Mouse (Mus musculus): ENCODE data around the gene Hdac1. TPM values are rescaled to one million over a fixed set of nuclear protein-coding genes. Genes with fewer than 3 reads are reported as not detected.

Gene Hdac1
- polyA plus RNA-seq, 1 experiment: 96.7 TPM

DNA sequence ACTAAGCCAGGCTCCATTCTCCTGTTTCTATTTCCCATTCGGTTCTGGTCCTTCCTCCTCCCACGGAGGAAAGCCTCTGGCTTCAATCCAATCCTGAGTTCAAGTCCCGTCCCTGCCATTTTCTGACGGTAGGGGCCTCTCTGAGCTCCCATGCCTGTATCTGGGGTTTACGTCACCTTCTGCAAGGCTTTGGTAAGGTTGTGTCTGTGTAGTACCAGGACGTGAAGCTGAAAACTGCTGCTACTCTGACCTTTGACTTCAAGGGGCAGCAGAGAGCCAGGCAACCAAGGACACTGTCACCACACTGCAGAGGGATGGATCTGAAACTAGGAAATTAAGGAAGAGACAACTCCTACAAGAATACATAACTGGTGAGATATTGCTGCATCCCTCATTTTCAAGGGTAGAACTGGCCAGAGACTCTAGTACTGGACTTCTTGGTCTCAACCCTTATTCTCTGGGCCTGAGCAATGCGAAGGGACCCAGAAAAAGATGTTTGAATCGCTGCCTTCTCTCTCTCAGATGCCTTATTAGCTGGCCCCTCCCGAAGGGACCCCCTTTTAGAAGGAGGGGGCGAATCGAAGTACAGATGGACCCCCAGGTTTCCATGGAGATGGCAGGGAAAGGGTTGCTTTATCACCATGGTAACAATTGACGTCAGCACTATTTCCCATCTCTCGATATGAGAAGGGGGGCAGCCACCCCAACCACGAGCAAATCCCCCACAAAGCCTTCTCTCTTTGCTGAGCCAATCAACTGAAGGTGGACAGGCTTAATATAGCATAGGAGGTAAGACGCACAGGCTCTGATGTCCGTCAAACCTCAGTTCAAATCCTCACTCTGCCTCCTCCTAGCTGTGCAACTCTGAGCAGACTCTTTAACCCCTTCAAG, 46.6 kb downstream of the Hdac1 start:
- no peak overlapping the region for H3K4me3 ChIP-seq (ENCODE audit: insufficient read depth, poor library complexity, severe bottlenecking)

DNA sequence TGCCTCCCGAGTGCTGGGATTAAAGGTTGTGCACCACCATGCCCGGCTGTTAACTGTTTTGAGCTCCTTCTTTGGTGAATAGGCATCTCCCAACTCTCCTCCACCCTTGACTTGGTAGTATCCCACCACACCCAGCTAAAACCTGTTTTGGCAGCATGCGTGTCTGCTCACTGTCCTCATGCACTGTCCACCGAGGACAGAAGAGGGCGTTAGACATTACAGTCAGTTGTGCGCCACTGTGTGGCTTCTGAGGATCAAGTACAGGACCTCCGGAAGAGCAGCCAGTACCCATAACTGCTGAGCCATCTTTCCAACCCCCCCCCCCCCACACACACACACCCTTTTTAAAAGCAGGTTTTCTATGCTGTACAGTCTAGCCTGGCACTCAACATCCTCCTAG, 47.8 kb downstream of the Hdac1 start:
- no peaks in the 10 kb centered on the region for H3K36me3 ChIP-seq (ENCODE audit: control insufficient read depth, insufficient read depth)
- no peak overlapping the region for H3K4me3 ChIP-seq (ENCODE audit: insufficient read depth, poor library complexity, severe bottlenecking)
- H3K27me3 ChIP-seq (ENCODE audit: control insufficient read depth, insufficient read depth, insufficient read length): peaks cover 7% of the 10 kb centered on the region
- no peaks in the 10 kb centered on the region for H3K79me3 ChIP-seq (ENCODE audit: low read depth)
- TF ChIP-seq CEBPB (IDR thresholded peaks at IDR 0.05; ENCODE audit: low read depth) (no peak), MAX (IDR thresholded peaks at IDR 0.05) (no peak), MYOG (IDR thresholded peaks at IDR 0.05; ENCODE audit: control insufficient read depth, extremely low read depth, insufficient read length) (no peak), MYOD1 (IDR thresholded peaks at IDR 0.05; ENCODE audit: control insufficient read depth, insufficient read length, low read depth) (no peak), CTCF (IDR thresholded peaks at IDR 0.05; ENCODE audit: control insufficient read depth, insufficient read depth, insufficient read length) (no peak), USF1 (IDR thresholded peaks at IDR 0.05; ENCODE audit: low read depth) (no peak), FOSL1 (IDR thresholded peaks at IDR 0.05; ENCODE audit: insufficient read depth, low read length, poor library complexity, severe bottlenecking) (no peak)
- no peak overlapping the region for H3ac ChIP-seq (ENCODE audit: control insufficient read depth, insufficient read length, low read depth)
- H3K79me2 ChIP-seq (ENCODE audit: control insufficient read depth, insufficient read depth): no peaks in the 10 kb centered on the region

More for the DNA sequence above, 46.6 kb downstream of the Hdac1 start:
- Histone ChIP-seq H3K36me3 (ENCODE audit: control insufficient read depth, insufficient read depth) (no peaks in the 10 kb centered on the region), H3K79me3 (ENCODE audit: low read depth) (no peaks in the 10 kb centered on the region), H3K27me3 (ENCODE audit: control insufficient read depth, insufficient read depth, insufficient read length) (peaks cover 7% of the 10 kb centered on the region), H3K79me2 (ENCODE audit: control insufficient read depth, insufficient read depth) (no peaks in the 10 kb centered on the region), H3ac (ENCODE audit: control insufficient read depth, insufficient read length, low read depth) (no peak overlapping the region)
- no peak for TF ChIP-seq MYOG (IDR thresholded peaks at IDR 0.05; ENCODE audit: control insufficient read depth, extremely low read depth, insufficient read length)
- no peak for TF ChIP-seq USF1 (IDR thresholded peaks at IDR 0.05; ENCODE audit: low read depth)

DNA sequence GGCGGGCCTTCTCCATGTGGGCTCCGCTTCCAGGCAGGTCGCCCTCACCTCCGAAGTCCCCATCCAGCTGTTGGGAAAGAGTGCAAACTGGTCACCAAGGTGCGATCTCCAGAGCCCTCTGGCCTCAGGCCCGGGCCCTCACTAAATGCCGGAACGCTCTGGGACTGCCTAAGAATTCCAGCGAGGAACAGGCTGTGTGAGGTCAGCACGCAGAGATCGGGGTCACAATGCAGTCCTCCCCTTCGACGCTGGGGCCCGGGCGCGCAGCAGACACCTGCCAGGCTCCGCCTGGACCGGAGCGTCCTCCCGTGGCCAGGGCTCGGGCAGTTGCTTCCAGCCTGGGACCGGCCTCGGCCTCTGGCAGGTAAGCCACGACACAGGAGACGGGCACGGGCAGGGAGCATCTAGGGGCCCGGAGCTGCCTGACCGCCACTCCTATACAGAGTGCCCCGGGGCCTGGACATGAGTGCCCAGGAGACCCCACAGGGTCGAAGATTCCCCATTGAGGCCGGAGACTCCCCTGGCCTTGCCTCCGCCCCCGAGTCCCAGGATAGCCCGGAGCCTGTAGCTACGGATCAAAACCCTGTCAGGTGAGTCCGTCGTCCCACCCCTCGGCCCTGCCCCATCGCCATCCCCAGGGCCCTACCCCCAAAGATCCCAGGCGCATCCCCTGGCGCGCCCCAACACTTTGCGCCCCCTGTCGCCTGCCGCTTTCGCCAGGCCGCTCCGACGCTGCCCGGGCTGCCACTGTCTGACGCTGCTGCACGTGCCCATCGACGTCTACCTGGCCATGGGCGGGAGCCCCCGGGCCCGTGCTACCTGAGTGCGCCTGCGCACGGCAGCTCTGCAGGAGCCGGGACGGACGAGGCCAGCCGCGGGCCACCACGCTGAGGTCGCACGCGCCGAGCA, 51.3 kb downstream of the Hdac1 start, which contains the start of the genes Tssk3 and Fam229a:
Gene Tssk3 (minus strand): TSS at position 51 of the 909 bp plus-strand sequence.
Gene Fam229a (plus strand): TSS at position 219 of the 909 bp plus-strand sequence.
- TF ChIP-seq CTCF (IDR thresholded peaks at IDR 0.05; ENCODE audit: control insufficient read depth, insufficient read depth, insufficient read length) (no peak), MAX (IDR thresholded peaks at IDR 0.05) (no peak), MYOD1 (IDR thresholded peaks at IDR 0.05; ENCODE audit: control insufficient read depth, insufficient read length, low read depth) (no peak), CEBPB (IDR thresholded peaks at IDR 0.05; ENCODE audit: low read depth) (no peak), USF1 (IDR thresholded peaks at IDR 0.05; ENCODE audit: low read depth) (no peak), MYOG (IDR thresholded peaks at IDR 0.05; ENCODE audit: control insufficient read depth, extremely low read depth, insufficient read length) (no peak), FOSL1 (IDR thresholded peaks at IDR 0.05; ENCODE audit: insufficient read depth, low read length, poor library complexity, severe bottlenecking) (no peak)
- H3K27me3 ChIP-seq (ENCODE audit: control insufficient read depth, insufficient read depth, insufficient read length): peaks cover 4% of the 10 kb centered on the region
- no peak within 1 kb of the TSS for H3K4me3 ChIP-seq (ENCODE audit: insufficient read depth, poor library complexity, severe bottlenecking)
- H3K36me3 ChIP-seq (ENCODE audit: control insufficient read depth, insufficient read depth): peaks cover 14% of the 10 kb centered on the region
- H3K79me2 ChIP-seq (ENCODE audit: control insufficient read depth, insufficient read depth): no peaks in the 10 kb centered on the region
- H3K79me3 ChIP-seq (ENCODE audit: low read depth): no peaks in the 10 kb centered on the region
- no peak within 1 kb of the TSS for H3ac ChIP-seq (ENCODE audit: control insufficient read depth, insufficient read length, low read depth)

DNA sequence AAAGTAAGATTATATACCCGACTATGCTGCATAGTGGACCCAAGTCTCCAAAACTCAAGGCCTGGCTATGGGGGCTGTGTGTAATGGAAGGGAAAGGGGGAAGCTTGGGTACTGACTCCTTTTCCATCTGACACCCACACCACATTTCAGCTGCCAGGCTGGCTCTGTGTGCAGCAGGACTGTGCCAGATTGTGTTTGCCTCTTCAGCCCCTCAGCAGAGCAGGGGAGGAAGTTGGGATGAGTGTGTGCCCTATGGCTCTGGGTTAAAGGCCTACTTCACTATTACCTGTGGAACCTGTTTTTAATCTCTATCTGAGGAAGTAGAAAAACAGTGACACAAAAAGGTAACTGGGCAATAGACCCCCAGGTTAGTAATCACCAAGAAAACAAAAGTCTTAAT, 61.4 kb downstream of the Hdac1 start:
- no peak overlapping the region for H3ac ChIP-seq (ENCODE audit: control insufficient read depth, insufficient read length, low read depth)
- no peak for TF ChIP-seq CEBPB (IDR thresholded peaks at IDR 0.05; ENCODE audit: low read depth)
- TF ChIP-seq MYOD1 (IDR thresholded peaks at IDR 0.05; ENCODE audit: control insufficient read depth, insufficient read length, low read depth): no peak
- TF ChIP-seq USF1 (IDR thresholded peaks at IDR 0.05; ENCODE audit: low read depth): no peak
- no peak for TF ChIP-seq MAX (IDR thresholded peaks at IDR 0.05)
- TF ChIP-seq CTCF (IDR thresholded peaks at IDR 0.05; ENCODE audit: control insufficient read depth, insufficient read depth, insufficient read length): no peak
- TF ChIP-seq MYOG (IDR thresholded peaks at IDR 0.05; ENCODE audit: control insufficient read depth, extremely low read depth, insufficient read length): no peak
- no peak for TF ChIP-seq FOSL1 (IDR thresholded peaks at IDR 0.05; ENCODE audit: insufficient read depth, low read length, poor library complexity, severe bottlenecking)
- no peaks in the 10 kb centered on the region for H3K27me3 ChIP-seq (ENCODE audit: control insufficient read depth, insufficient read depth, insufficient read length)
- H3K36me3 ChIP-seq (ENCODE audit: control insufficient read depth, insufficient read depth): peaks cover 15% of the 10 kb centered on the region
- H3K4me3 ChIP-seq (ENCODE audit: insufficient read depth, poor library complexity, severe bottlenecking): no peak overlapping the region
- H3K79me2 ChIP-seq (ENCODE audit: control insufficient read depth, insufficient read depth): no peaks in the 10 kb centered on the region
- no peaks in the 10 kb centered on the region for H3K79me3 ChIP-seq (ENCODE audit: low read depth)

DNA sequence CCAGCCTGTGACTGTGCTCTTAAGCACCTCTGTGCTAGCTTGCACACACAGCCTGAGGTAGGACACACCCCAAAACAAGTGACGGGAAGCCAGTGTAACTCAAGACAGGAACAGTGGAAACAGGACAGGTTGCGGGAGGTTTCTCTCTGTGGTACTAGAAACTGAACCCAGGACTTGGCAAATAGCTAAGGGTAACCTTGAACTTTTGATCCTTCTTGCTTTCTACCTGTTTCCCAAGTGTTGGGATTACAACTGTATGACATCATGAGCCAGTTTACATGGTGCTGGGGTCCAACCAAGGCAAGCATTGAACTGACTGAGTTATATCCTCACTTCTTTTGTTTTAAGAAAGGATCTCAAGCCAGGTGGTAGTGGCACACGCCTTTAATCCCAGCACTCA, 62.6 kb downstream of the Hdac1 start:
- Histone ChIP-seq H3K27me3 (ENCODE audit: control insufficient read depth, insufficient read depth, insufficient read length) (no peaks in the 10 kb centered on the region), H3K4me3 (ENCODE audit: insufficient read depth, poor library complexity, severe bottlenecking) (no peak overlapping the region), H3K79me3 (ENCODE audit: low read depth) (no peaks in the 10 kb centered on the region), H3K36me3 (ENCODE audit: control insufficient read depth, insufficient read depth) (peaks cover 11% of the 10 kb centered on the region), H3K79me2 (ENCODE audit: control insufficient read depth, insufficient read depth) (no peaks in the 10 kb centered on the region), H3ac (ENCODE audit: control insufficient read depth, insufficient read length, low read depth) (no peak overlapping the region)
- TF ChIP-seq CEBPB (IDR thresholded peaks at IDR 0.05; ENCODE audit: low read depth): no peak
- TF ChIP-seq MYOD1 (IDR thresholded peaks at IDR 0.05; ENCODE audit: control insufficient read depth, insufficient read length, low read depth): no peak
- TF ChIP-seq MYOG (IDR thresholded peaks at IDR 0.05; ENCODE audit: control insufficient read depth, extremely low read depth, insufficient read length): no peak
- TF ChIP-seq CTCF (IDR thresholded peaks at IDR 0.05; ENCODE audit: control insufficient read depth, insufficient read depth, insufficient read length): no peak
- no peak for TF ChIP-seq FOSL1 (IDR thresholded peaks at IDR 0.05; ENCODE audit: insufficient read depth, low read length, poor library complexity, severe bottlenecking)
- TF ChIP-seq USF1 (IDR thresholded peaks at IDR 0.05; ENCODE audit: low read depth): no peak
- TF ChIP-seq MAX (IDR thresholded peaks at IDR 0.05): no peak
